Mouse (Mus musculus) ES-Bruce4 (cell line): ENCODE measurements at regions not wholly inside any gene's neighbourhood (a gene's known extent, or its start where the extent isn't known, plus 50 kb on each side); places are given as distances from the start of the nearest gene placed in this dataset.

Experiments used
- CTCF ChIP-seq: IDR thresholded peaks from one replicate; pipeline ENCODE4 v1.8.1; 2011; ENCODE audit warnings: low read depth, low read length
- EP300 ChIP-seq: IDR thresholded peaks from 2 replicates; pipeline ENCODE4 v1.6.1; 2011; ENCODE audit warnings: low read depth, low read length; ENCODE audit not compliant: insufficient read depth
- POLR2A ChIP-seq: IDR thresholded peaks from one replicate; pipeline ENCODE4 v1.8.1; 2011; ENCODE audit warnings: low read length; ENCODE audit not compliant: insufficient read depth

GRCm38 (mm10) chr16:7863406-7863805 lies 561.5 kb downstream of the Tmem114 start:
- TF ChIP-seq CTCF (no peak), EP300 (no peak), POLR2A (no peak)
